ENCODE assay signal across 33 mouse cellular contexts in genomic region chr6:28416981-28417380, GRCm38 (mm10). TPM values are rescaled to one million over a fixed set of nuclear protein-coding genes. Genes with fewer than 3 reads are reported as not detected.
DNase-seq lines count a peak whose midpoint lies in the region; ATAC-seq lines count a peak whose summit lies in the region.
"Had no signal": no experiment of that assay in that cellular context is flagged by ENCODE, and none has a peak within 500 bp of the region (broad histone marks: within the 10 kb centered on the region; RNA-seq: fewer than 3 reads in every experiment).

No protein-coding gene starts in this region.

- no peaks in the 10 kb centered on the region for H3K9me3 ChIP-seq in heart, embryonic 10.5 days
- H3K9me3 ChIP-seq in kidney, embryonic 15.5 days (replicated peaks): no peaks in the 10 kb centered on the region
- no peaks in the 10 kb centered on the region for H3K9me3 ChIP-seq in heart, embryonic 16.5 days (replicated peaks; ENCODE audit: control insufficient read depth, low read length)
- no peaks in the 10 kb centered on the region for H3K9me3 ChIP-seq in hindbrain, embryonic 16.5 days (ENCODE audit: control insufficient read depth, low read length)
- H3K9me3 ChIP-seq: embryonic facial prominence, embryonic 10.5 days; hindbrain, embryonic 12.5 days; megakaryocyte, embryonic 14.5 days; midbrain, embryonic 13.5 days had no signal

- H3K4me1 ChIP-seq in heart, embryonic 10.5 days: peaks cover 24% of the 10 kb centered on the region
- peaks cover 43% of the 10 kb centered on the region for H3K4me1 ChIP-seq in kidney, embryonic 15.5 days
- peaks cover 37% of the 10 kb centered on the region for H3K4me1 ChIP-seq in heart, embryonic 16.5 days (ENCODE audit: control insufficient read depth, insufficient read depth, low read length)
- H3K4me1 ChIP-seq in hindbrain, embryonic 16.5 days (ENCODE audit: control insufficient read depth, insufficient read depth, low read depth, low read length): peaks cover 20% of the 10 kb centered on the region

- H3K4me3 ChIP-seq in heart, embryonic 10.5 days: no peak overlapping the region
- H3K4me3 ChIP-seq in kidney, embryonic 15.5 days (replicated peaks): no peak overlapping the region
- no peak overlapping the region for H3K4me3 ChIP-seq in heart, embryonic 16.5 days (ENCODE audit: low read length)
- H3K4me3 ChIP-seq in hindbrain, embryonic 16.5 days (ENCODE audit: low read length): no peak overlapping the region
- H3K4me3 ChIP-seq: embryonic facial prominence, embryonic 10.5 days; hindbrain, embryonic 12.5 days; megakaryocyte, embryonic 14.5 days; midbrain, embryonic 13.5 days had no signal

- no peaks in the 10 kb centered on the region for H3K27me3 ChIP-seq in heart, embryonic 10.5 days (ENCODE audit: insufficient read depth, poor library complexity, severe bottlenecking)
- H3K27me3 ChIP-seq in kidney, embryonic 15.5 days: no peaks in the 10 kb centered on the region
- no peaks in the 10 kb centered on the region for H3K27me3 ChIP-seq in heart, embryonic 16.5 days (ENCODE audit: control insufficient read depth, insufficient read depth, low read length)
- H3K27me3 ChIP-seq in hindbrain, embryonic 16.5 days (replicated peaks; ENCODE audit: control insufficient read depth, insufficient read depth, low read length): no peaks in the 10 kb centered on the region
- H3K27me3 ChIP-seq: hindbrain, embryonic 12.5 days; megakaryocyte, embryonic 14.5 days; midbrain, embryonic 13.5 days had no signal

- H3K27ac ChIP-seq in heart, embryonic 10.5 days: no peak overlapping the region
- no peak overlapping the region for H3K27ac ChIP-seq in kidney, embryonic 15.5 days
- H3K27ac ChIP-seq in heart, embryonic 16.5 days (ENCODE audit: low read length): peak overlapping the region; percentile 75
- no peak overlapping the region for H3K27ac ChIP-seq in hindbrain, embryonic 16.5 days (ENCODE audit: low read depth, low read length)
- H3K27ac ChIP-seq: embryonic facial prominence, embryonic 10.5 days; hindbrain, embryonic 12.5 days; midbrain, embryonic 13.5 days had no signal

- H3K9ac ChIP-seq in kidney, embryonic 15.5 days: no peak overlapping the region
- no peak overlapping the region for H3K9ac ChIP-seq in heart, embryonic 16.5 days (ENCODE audit: low read length)
- H3K9ac ChIP-seq in hindbrain, embryonic 16.5 days (ENCODE audit: low read depth, low read length): no peak overlapping the region
- H3K9ac ChIP-seq: forebrain, postnatal 0 days; hindbrain, embryonic 12.5 days; midbrain, embryonic 13.5 days had no signal

- ATAC-seq in kidney, embryonic 15.5 days (replicated peaks; ENCODE audit: low FRiP score): no peak
- no peak for ATAC-seq in heart, embryonic 16.5 days (replicated peaks; ENCODE audit: extremely low read depth, insufficient read depth, low FRiP score)
- no peak for ATAC-seq in hindbrain, embryonic 16.5 days
- ATAC-seq: forebrain, postnatal 0 days; midbrain, embryonic 13.5 days had no signal

- 81% methylated on average over 4 of the region's 4 CpGs for WGBS in heart, embryonic 10.5 days
- WGBS in kidney, embryonic 15.5 days: 48% methylated on average over 4 of the region's 4 CpGs
- WGBS in heart, embryonic 16.5 days: 66% methylated on average over 4 of the region's 4 CpGs
- 64% methylated on average over 4 of the region's 4 CpGs for WGBS in hindbrain, embryonic 16.5 days

- H3K36me3 ChIP-seq in heart, embryonic 10.5 days: peaks cover 36% of the 10 kb centered on the region
- H3K36me3 ChIP-seq in kidney, embryonic 15.5 days: peaks cover 42% of the 10 kb centered on the region
- peaks cover 23% of the 10 kb centered on the region for H3K36me3 ChIP-seq in heart, embryonic 16.5 days (ENCODE audit: control insufficient read depth, insufficient read depth)
- H3K36me3 ChIP-seq in hindbrain, embryonic 16.5 days (ENCODE audit: control insufficient read depth, insufficient read depth, low read length): peaks cover 37% of the 10 kb centered on the region

- no peak overlapping the region for H3K4me2 ChIP-seq in kidney, embryonic 15.5 days
- H3K4me2 ChIP-seq in heart, embryonic 16.5 days (ENCODE audit: low read depth, low read length): peak overlapping the region; percentile 6; the same call in 1 of the 2 replicates
- H3K4me2 ChIP-seq in hindbrain, embryonic 16.5 days (ENCODE audit: low read length): no peak overlapping the region
- H3K4me2 ChIP-seq: hindbrain, embryonic 12.5 days; liver, embryonic 11.5 days; midbrain, embryonic 13.5 days had no signal

- DNase-seq in heart, adult 18-20 months: peak; percentile 30 to 67
- no peak for DNase-seq in heart, embryonic 10.5 days (ENCODE audit: low spot score)
- peak; percentile 14 for DNase-seq in kidney, postnatal 10 days
- DNase-seq in heart, adult 9 months (ENCODE audit: low spot score in 2 of 2): peak; percentile 43 to 71
- no peak for DNase-seq in right cerebral cortex, postnatal 14 days
- DNase-seq: adrenal gland, postnatal 25 days; cerebellum, adult 9-10 months; forebrain, postnatal 0 days; kidney, adult 11 months; layer of hippocampus, postnatal 36 days; lung, adult 18-20 months; lung, postnatal 10 days; right cerebral cortex, postnatal 25 days; spleen, adult 18-20 months had no signal

RNA-seq across cellular contexts. Expression of gene Arf5, which starts 6.4 kb away (rescaled TPM):
- total RNA-seq in heart, adult 18-20 months (2021): 100 to 1,000 TPM; 143 to 170 TPM
- 273 and 310 TPM in 2 replicates for polyA plus RNA-seq in heart, embryonic 10.5 days (2016; fragmentation: Nextera tagmentation; extraction: Ambion mirVana)
- polyA plus RNA-seq in kidney, embryonic 15.5 days (2015; fragmentation: Nextera tagmentation; extraction: Ambion mirVana): 319 and 322 TPM in 2 replicates
- polyA plus RNA-seq in heart, embryonic 16.5 days (2015; fragmentation: Nextera tagmentation; extraction: Ambion mirVana): 231 and 247 TPM in 2 replicates
- 450 and 472 TPM in 2 replicates for polyA plus RNA-seq in hindbrain, embryonic 16.5 days (2015; fragmentation: Nextera tagmentation; extraction: Ambion mirVana)

RNA-seq across cellular contexts. Expression of gene Fscn3, which starts 10.6 kb away (rescaled TPM):
- total RNA-seq in heart, adult 18-20 months (2021): not detected
- not detected in 2 replicates for polyA plus RNA-seq in heart, embryonic 10.5 days (2016; fragmentation: Nextera tagmentation; extraction: Ambion mirVana)
- polyA plus RNA-seq in kidney, embryonic 15.5 days (2015; fragmentation: Nextera tagmentation; extraction: Ambion mirVana): 0.08 TPM in 1 of 2 replicates, not detected in the other
- not detected in 2 replicates for polyA plus RNA-seq in heart, embryonic 16.5 days (2015; fragmentation: Nextera tagmentation; extraction: Ambion mirVana)
- polyA plus RNA-seq in hindbrain, embryonic 16.5 days (2015; fragmentation: Nextera tagmentation; extraction: Ambion mirVana): not detected in 2 replicates
- total RNA-seq: adrenal gland, postnatal 25 days; ES-E14; gastrocnemius, adult 18-20 months; layer of hippocampus, adult 18-20 months; monocyte, adult 5-6 weeks had no signal
- polyA plus RNA-seq: cortical plate, adult 2 months; embryonic facial prominence, embryonic 10.5 days; forebrain, postnatal 0 days; hindbrain, embryonic 12.5 days; limb, embryonic 11.5 days; urinary bladder, adult 2 months had no signal

RNA-seq across cellular contexts. Expression of gene Gcc1, which starts 11.2 kb away (rescaled TPM):
- total RNA-seq in heart, adult 18-20 months (2021): 1 to 10 TPM; 8.6 to 9.4 TPM
- 7.0 and 7.6 TPM in 2 replicates for polyA plus RNA-seq in heart, embryonic 10.5 days (2016; fragmentation: Nextera tagmentation; extraction: Ambion mirVana)
- polyA plus RNA-seq in kidney, embryonic 15.5 days (2015; fragmentation: Nextera tagmentation; extraction: Ambion mirVana): 10.7 and 11.3 TPM in 2 replicates
- polyA plus RNA-seq in heart, embryonic 16.5 days (2015; fragmentation: Nextera tagmentation; extraction: Ambion mirVana): 6.3 and 7.4 TPM in 2 replicates
- polyA plus RNA-seq in hindbrain, embryonic 16.5 days (2015; fragmentation: Nextera tagmentation; extraction: Ambion mirVana): 10.4 and 12.6 TPM in 2 replicates

RNA-seq across cellular contexts. Expression of gene Zfp800, which starts 19.2 kb away (rescaled TPM):
- 10 to 100 TPM; 10.2 to 14.0 TPM for total RNA-seq in heart, adult 18-20 months (2021)
- 11.7 and 15.0 TPM in 2 replicates for polyA plus RNA-seq in heart, embryonic 10.5 days (2016; fragmentation: Nextera tagmentation; extraction: Ambion mirVana)
- 19.3 and 21.4 TPM in 2 replicates for polyA plus RNA-seq in kidney, embryonic 15.5 days (2015; fragmentation: Nextera tagmentation; extraction: Ambion mirVana)
- polyA plus RNA-seq in heart, embryonic 16.5 days (2015; fragmentation: Nextera tagmentation; extraction: Ambion mirVana): 11.7 and 12.7 TPM in 2 replicates
- 15.0 and 18.2 TPM in 2 replicates for polyA plus RNA-seq in hindbrain, embryonic 16.5 days (2015; fragmentation: Nextera tagmentation; extraction: Ambion mirVana)

RNA-seq across cellular contexts. Expression of gene Pax4, which starts 32.2 kb away (rescaled TPM):
- not detected for total RNA-seq in heart, adult 18-20 months (2021)
- polyA plus RNA-seq in heart, embryonic 10.5 days (2016; fragmentation: Nextera tagmentation; extraction: Ambion mirVana): not detected in 2 replicates
- polyA plus RNA-seq in kidney, embryonic 15.5 days (2015; fragmentation: Nextera tagmentation; extraction: Ambion mirVana): not detected in 2 replicates
- not detected in 2 replicates for polyA plus RNA-seq in heart, embryonic 16.5 days (2015; fragmentation: Nextera tagmentation; extraction: Ambion mirVana)
- polyA plus RNA-seq in hindbrain, embryonic 16.5 days (2015; fragmentation: Nextera tagmentation; extraction: Ambion mirVana): 0.29 TPM in 1 of 2 replicates, not detected in the other
- total RNA-seq: adrenal gland, postnatal 25 days; ES-E14; gastrocnemius, adult 18-20 months; layer of hippocampus, adult 18-20 months; layer of hippocampus, postnatal 36 days; left cerebral cortex, postnatal 10 days; monocyte, adult 5-6 weeks had no signal
- polyA plus RNA-seq: brain, embryonic 14.5 days; gonadal fat pad, adult 2 months; hindbrain, embryonic 12.5 days; limb, embryonic 11.5 days; midbrain, embryonic 13.5 days; thymus, postnatal 0 days; urinary bladder, adult 2 months had no signal

Comparison
In these comparisons a context has a peak if more than half of its experiments do, and no peak if none do; other contexts are left out.
1. DNase-seq: peak in heart, adult 18-20 months (2 of 2), kidney, postnatal 10 days (single experiment) and heart, adult 9 months (2 of 2); none in heart, embryonic 10.5 days (single experiment) and right cerebral cortex, postnatal 14 days (single experiment).